Mouse (Mus musculus) frontal cortex, postnatal 25 days (tissue): ENCODE results near the gene Fat1.
A peak's percentile ranks its signal among the peaks of the same experiment; 100 is the strongest.

Experiments used
- DNase-seq, 2 experiments: peaks; one replicate each; pipeline ENCODE4 v3.0.0; 2022; ENCODE audit warnings: low spot score in 2 of 2

Fat1 gene

DNA sequence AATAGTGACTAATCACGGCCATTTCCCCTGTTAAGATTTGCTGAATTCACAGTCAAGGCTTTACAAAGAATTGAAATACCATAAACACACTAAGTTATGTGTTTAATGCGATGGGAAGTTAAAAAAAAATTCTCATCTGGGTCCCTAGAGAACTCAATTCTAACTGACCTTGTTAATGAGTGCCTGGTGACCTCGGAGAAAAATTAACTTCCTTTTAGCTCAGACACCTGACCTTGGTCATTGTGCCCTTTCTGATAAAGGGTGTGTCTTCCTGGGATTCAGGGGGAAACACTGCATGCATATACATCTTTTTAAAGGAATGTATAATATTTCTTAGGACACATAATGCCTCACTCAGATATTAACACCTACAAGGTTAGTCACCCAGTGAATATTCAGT lies 68.8 kb downstream of the Fat1 start:
- no peak for DNase-seq

DNA sequence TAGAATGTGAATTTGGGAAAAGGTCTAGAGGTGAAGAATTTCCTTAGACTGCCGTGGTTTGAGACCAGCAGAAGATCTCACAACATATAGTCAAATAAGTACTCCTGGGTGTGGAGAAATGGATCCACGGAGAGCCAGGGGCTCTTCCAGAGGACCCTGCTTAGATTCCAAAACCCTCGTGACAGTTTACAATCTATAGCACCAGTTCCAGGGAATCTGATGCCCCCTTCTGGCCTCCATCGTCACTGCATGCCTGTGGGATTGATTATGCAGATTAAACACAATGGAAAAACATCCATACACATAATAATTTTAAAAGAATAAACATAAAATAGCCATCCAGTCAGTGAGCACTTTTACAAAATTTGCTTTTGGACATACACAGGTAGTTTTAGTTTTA lies 75.4 kb downstream of the Fat1 start:
- peak; percentile 53 to 65 for DNase-seq

- DNase-seq: no peak
These were observed 76.5 kb downstream of the Fat1 start for GRCm38 (mm10) chr8:45011774-45012173.

DNA sequence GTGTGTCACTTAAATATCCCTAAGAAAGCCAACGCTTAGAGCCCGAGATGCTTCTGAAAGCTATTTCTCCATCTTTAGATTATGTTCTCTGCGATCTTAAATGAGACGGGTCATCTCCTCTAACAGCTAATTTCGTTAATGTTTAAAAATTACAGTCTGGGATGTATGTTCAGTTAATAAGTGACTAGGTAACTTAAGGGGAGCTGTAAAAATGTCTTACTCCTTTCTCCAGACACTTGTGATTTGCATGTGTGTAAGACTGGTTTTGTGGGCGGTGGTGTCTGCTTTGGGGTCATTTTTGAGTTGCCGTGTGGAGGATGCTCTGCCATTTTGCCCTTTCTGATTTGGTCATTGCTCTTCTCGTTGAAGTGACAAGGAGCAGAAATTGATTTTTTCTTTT lies 78.6 kb downstream of the Fat1 start:
- DNase-seq: no peak

GRCm38 (mm10) chr8:45014498-45015067 lies 79.3 kb downstream of the Fat1 start:
- no peak for DNase-seq

GRCm38 (mm10) chr8:45015876-45016275 lies 80.6 kb downstream of the Fat1 start:
- DNase-seq: no peak

DNA sequence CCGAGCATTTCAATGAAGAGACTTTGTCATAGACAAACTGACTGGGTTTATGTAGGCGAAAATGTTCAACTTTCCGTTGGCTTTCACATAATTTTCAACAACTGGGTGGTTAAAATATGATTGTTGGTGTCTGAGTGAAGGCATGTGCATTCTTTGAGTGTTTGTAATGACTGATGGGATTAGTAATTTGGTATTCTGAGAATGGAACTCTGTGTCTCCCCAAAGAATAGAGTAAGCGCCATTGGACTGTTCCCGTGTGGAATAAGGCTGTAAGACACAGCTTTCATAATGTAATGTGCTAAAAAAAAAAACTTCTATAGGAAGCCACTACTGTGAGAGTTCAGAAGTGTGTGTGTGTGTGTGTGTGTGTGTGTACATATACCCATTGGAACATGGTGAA lies 84.0 kb downstream of the Fat1 start:
- no peak for DNase-seq

GRCm38 (mm10) chr8:45021171-45021570 lies 85.9 kb downstream of the Fat1 start:
- no peak for DNase-seq

DNA sequence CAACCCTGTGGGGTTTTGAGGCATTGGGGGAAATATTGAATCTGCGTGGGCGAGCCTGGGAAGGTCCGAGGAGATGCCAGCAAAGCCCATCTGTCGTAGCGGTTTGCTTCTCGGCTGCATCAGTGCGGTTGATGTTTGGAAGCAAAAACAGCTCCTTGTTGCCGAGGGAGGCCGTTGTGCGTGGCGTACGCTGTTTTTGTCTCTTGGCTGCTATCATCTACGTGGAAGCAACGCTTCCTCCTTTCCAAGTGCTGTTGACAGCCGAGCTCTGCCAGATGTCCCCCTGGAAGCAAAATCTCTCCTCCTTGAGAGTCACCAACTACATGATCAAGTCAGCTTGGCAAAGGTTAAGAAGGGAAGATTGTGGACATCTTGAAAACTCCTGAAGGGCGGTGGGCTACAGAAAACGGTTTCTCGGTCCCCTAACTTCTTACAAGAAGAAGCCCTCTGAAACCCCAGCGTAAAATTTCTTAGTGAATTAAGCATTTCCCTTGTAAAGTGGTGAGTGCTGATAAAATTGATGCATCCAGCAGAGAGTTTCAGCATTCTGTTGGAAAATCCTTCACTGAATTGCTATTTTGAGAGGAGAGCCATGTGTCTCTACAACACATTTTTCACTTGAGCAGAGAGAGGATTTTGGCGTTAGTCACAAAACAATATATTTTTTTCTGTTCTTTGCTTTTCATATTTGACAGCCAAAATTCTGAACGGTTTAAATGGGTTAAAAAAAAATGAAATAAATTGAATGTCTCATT lies 86.8 kb downstream of the Fat1 start:
- peak in 1 of 2 experiments; percentile 43 for DNase-seq

GRCm38 (mm10) chr8:45028081-45028497 lies 92.8 kb downstream of the Fat1 start:
- DNase-seq: no peak

DNA sequence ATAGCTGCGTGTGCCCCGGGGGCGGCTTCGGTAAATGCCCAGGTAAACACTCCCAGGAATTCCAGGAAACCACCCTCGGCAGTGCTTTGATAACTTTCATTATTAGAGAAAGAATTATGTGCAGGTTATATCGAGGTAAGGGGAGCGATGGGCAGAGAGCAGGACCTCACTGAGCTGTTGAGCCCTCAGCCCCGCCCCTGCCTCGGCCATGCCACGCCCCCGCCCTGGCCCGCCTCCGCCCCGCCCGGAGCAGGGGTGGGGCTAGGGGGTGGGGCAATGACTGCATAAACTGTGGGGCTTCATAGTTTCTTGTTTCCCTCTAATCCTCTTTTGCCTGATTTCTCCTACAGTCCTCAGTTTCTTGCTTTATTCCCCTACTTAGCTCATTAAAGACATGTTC lies 103.1 kb downstream of the Fat1 start:
- DNase-seq: no peak

DNA sequence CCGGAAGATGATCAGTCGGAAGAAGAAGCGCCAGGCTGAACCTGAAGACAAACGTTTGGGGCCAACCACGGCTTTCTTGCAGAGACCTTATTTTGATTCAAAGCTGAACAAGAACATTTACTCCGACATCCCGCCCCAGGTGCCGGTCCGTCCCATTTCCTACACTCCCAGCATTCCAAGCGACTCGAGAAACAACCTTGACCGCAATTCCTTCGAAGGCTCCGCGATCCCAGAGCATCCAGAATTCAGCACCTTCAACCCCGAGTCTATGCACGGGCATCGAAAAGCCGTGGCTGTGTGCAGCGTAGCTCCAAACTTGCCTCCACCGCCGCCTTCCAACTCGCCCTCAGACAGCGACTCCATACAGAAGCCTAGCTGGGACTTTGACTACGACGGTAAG lies 108.9 kb downstream of the Fat1 start:
- DNase-seq: no peak

GRCm38 (mm10) chr8:45050451-45050850 lies 115.2 kb downstream of the Fat1 start:
- DNase-seq: no peak

- no peak for DNase-seq
These were observed 116.0 kb downstream of the Fat1 start for GRCm38 (mm10) chr8:45051236-45051635.

DNA sequence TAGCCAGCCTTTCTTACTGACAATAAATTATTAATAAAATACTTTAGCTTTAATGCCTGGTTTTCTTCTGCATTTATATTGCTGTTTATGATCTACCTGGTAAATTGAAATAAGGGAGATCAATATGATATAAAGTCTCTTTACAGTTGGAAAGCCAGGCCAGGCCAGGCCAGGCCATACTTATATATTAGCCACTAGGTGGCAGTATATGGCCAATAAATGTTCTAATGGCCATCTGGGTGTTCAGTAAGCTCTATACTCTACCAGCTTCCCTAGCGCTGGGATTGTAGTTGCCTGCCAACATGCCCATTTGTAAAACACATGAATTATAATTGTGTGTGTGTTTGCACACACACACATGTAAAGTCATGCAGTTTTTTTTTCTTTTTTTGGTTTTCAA lies 117.0 kb downstream of the Fat1 start:
- no peak for DNase-seq

DNA sequence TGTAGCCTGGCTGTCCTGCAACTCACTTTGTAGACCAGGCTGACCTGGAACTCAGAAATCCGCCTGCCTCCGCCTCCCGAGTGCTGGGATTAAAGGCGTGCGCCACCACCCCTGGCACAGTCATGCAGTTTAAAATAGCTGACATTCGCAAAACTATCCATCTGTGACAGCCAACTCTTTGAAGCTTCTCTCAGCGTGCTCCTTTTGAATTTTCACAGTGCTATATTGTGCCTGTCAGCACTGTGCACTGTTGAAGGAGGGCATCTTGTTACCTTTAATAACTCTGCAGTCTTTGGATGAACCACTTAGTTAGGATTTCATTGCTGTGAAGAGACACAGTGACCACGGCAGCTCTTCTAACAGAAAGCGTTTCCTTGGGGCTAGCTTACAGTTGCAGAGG lies 117.4 kb downstream of the Fat1 start:
- DNase-seq: no peak

GRCm38 (mm10) chr8:45055500-45055899 lies 120.3 kb downstream of the Fat1 start:
- no peak for DNase-seq

DNA sequence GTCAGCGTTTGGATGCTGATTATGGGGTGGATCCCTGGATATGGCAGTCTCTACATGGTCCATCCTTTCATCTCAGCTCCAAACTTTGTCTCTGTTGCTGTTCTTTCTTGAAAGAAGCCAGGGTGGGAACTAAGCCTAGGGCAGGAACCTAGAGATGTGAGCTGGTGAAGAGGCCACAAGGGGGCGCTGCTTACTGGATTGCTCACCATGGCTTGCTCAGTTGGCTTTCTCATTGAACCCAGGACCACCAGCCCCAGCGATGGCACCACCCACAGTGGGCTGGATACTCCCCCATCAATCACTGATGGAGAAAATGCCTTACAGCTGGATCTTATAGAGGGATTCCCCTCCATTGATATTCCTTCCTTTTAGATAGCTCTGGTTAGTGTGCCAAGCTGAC lies 121.6 kb downstream of the Fat1 start:
- no peak for DNase-seq

DNA sequence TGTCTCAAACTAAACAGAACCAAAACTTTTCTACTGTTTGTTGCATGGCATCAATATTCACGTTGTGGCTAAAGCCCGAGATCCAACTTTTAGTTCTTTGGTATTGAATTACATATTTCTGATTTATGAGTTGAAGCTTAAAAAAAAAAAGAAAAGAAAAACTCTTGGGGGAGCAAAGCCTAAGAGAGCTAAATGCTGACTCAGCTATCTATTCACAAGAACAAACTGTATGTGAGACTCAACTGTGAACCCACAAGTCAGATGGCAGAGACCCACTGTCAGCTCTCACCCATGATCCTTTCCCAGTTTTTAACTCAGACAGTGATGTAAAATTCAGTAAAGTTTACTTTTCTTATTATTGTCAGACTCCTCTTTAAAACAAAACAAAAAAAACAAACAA lies 124.8 kb downstream of the Fat1 start:
- no peak for DNase-seq

GRCm38 (mm10) chr8:45062311-45062710 lies 127.1 kb downstream of the Fat1 start:
- DNase-seq: no peak

GRCm38 (mm10) chr8:45062982-45063924 lies 128.0 kb downstream of the Fat1 start:
- no peak for DNase-seq

DNA sequence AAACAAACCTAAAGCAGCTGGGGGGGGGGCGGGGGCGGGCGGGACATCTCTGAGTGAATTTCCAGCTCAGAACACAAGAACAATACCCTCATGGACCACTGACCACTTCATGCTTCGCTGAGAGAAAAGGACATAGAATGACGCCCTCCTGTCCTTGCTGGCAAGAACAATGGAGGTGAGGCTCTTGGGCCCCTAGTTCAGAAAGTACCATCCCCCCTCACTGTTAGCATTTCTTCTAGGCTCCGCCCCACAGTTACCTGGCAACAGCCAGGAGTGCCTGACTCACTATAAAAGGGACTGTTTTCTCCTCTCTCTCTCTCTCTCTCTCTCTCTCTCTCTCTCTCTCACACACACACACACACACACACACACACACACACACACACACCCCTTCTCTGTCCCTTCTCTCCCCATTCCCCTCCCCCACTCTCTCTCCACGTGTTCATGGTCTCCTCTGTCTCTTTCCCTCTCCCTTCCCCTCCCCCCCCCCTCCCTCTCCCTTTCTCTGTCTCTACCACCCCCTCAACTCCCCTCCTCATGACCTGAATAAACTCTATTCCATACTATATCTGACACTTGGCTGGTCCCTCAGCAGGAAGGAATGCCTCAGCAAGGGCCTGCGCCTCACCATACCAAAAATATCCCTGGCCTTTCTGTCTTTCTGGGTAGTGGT lies 129.1 kb downstream of the Fat1 start:
- DNase-seq: no peak
